Mouse (Mus musculus) MEL (cell line): Measurements from ENCODE around the gene Ptcra. TPM values are rescaled to one million over a fixed set of nuclear protein-coding genes. Genes with fewer than 3 reads are reported as not detected.

Source experiments
- DNase-seq: peaks from one replicate; pipeline ENCODE4 v3.0.0; 2011; ENCODE audit warnings: low read depth, low spot score
- H3K27ac ChIP-seq: 2 replicates; pipeline ENCODE4 v1.5.1; 2012; ENCODE audit warnings: low read depth, mild to moderate bottlenecking, control low read depth, low read length, moderate library complexity; ENCODE audit not compliant: control insufficient read depth
- H3K27me3 ChIP-seq, 2 experiments: fragments of 150-350 bp in 1 of 2; sonication (generic) in 1 of 2; 2 replicates each; pipeline ENCODE4 v1.6.1; 2012; ENCODE audit warnings: low read length in 2 of 2, mild to moderate bottlenecking in 2 of 2, improper control_type of control experiment in 1 of 2, moderate library complexity in 1 of 2; ENCODE audit not compliant: insufficient read depth in 2 of 2, control insufficient read depth in 1 of 2
- H3K36me3 ChIP-seq, 2 experiments: 2 replicates each; pipeline ENCODE4 v1.6.1; 2012 to 2014; ENCODE audit warnings: low read length in 2 of 2, improper control_type of control experiment in 1 of 2, inconsistent platforms in 1 of 2, mild to moderate bottlenecking in 1 of 2; ENCODE audit not compliant: insufficient read depth in 2 of 2, control insufficient read depth in 1 of 2
- H3K4me1 ChIP-seq, 2 experiments: fragments of 150-350 bp in 1 of 2; sonication (generic) in 1 of 2; 2 replicates each; pipeline ENCODE4 v1.6.1; 2012; ENCODE audit warnings: low read length in 2 of 2, improper control_type of control experiment in 1 of 2, mild to moderate bottlenecking in 1 of 2; ENCODE audit not compliant: insufficient read depth in 2 of 2, control insufficient read depth in 1 of 2
- H3K4me3 ChIP-seq, 2 experiments: fragments of 150-350 bp in 1 of 2; sonication (generic) in 1 of 2; 2 replicates each; pipeline ENCODE4 v1.5.1; 2012; ENCODE audit warnings: low read depth in 2 of 2, low read length in 2 of 2, mild to moderate bottlenecking in 2 of 2, moderate library complexity in 2 of 2, control low read depth in 1 of 2, improper control_type of control experiment in 1 of 2; ENCODE audit not compliant: control insufficient read depth in 1 of 2, insufficient read depth in 1 of 2
- H3K79me2 ChIP-seq: 2 replicates; pipeline ENCODE4 v1.6.1; 2012; ENCODE audit warnings: mild to moderate bottlenecking, low read length, moderate library complexity; ENCODE audit not compliant: control insufficient read depth, poor library complexity, insufficient read depth
- H3K9ac ChIP-seq: 2 replicates; pipeline ENCODE4 v1.6.1; 2012; ENCODE audit warnings: low read depth, mild to moderate bottlenecking, control low read depth, low read length, moderate library complexity; ENCODE audit not compliant: control insufficient read depth, poor library complexity, severe bottlenecking
- H3K9me3 ChIP-seq: fragments of 150-350 bp; sonication (generic); replicated peaks from 2 replicates; pipeline ENCODE4 v1.6.1; 2012; ENCODE audit warnings: mild to moderate bottlenecking, low read length, improper control_type of control experiment, moderate library complexity; ENCODE audit not compliant: insufficient read depth
- BHLHE40 ChIP-seq: IDR thresholded peaks from 2 replicates; pipeline ENCODE4 v1.6.1; 2012; ENCODE audit warnings: low read depth, mild to moderate bottlenecking, inconsistent platforms, low read length, improper control_type of control experiment, borderline replicate concordance
- CTCF ChIP-seq, 3 experiments: IDR thresholded peaks in 2 of 3; conservative IDR thresholded peaks in 1 of 3; 2 replicates each; pipeline ENCODE4 v1.5.1; 2011 to 2012; ENCODE audit warnings: low read length in 3 of 3, low read depth in 2 of 3, mild to moderate bottlenecking in 2 of 3, improper control_type of control experiment in 1 of 3, inconsistent platforms in 1 of 3, mixed read lengths in 1 of 3, moderate library complexity in 1 of 3; ENCODE audit not compliant: control insufficient read depth in 1 of 3, insufficient read depth in 1 of 3, poor library complexity in 1 of 3, severe bottlenecking in 1 of 3
- E2F4 ChIP-seq: IDR thresholded peaks from 2 replicates; pipeline ENCODE4 v1.6.1; 2011; ENCODE audit warnings: low read depth, low read length, improper control_type of control experiment, borderline replicate concordance
- ELF1 ChIP-seq: IDR thresholded peaks from 2 replicates; pipeline ENCODE4 v1.6.1; 2014; ENCODE audit warnings: low read depth, mild to moderate bottlenecking, inconsistent platforms, low read length, improper control_type of control experiment, moderate library complexity
- EP300 ChIP-seq, 2 experiments: IDR thresholded peaks; 2 replicates each; pipeline ENCODE4 v1.6.1; 2011; ENCODE audit warnings: improper control_type of control experiment in 2 of 2, low read length in 2 of 2, low read depth in 1 of 2, mild to moderate bottlenecking in 1 of 2
- ETS1 ChIP-seq: IDR thresholded peaks from 2 replicates; pipeline ENCODE4 v1.6.1; 2012; ENCODE audit warnings: low read depth, mild to moderate bottlenecking, inconsistent platforms, low read length, improper control_type of control experiment, moderate library complexity
- GABPA ChIP-seq: IDR thresholded peaks from 2 replicates; pipeline ENCODE4 v1.6.1; 2012; ENCODE audit warnings: low read depth, mild to moderate bottlenecking, inconsistent platforms, low read length, improper control_type of control experiment, moderate library complexity
- GATA1 ChIP-seq: IDR thresholded peaks from 2 replicates; pipeline ENCODE4 v1.6.1; 2011; ENCODE audit warnings: low read depth, low read length, improper control_type of control experiment
- KAT2A ChIP-seq: conservative IDR thresholded peaks from 2 replicates; pipeline ENCODE4 v1.6.1; 2012; ENCODE audit warnings: low read depth, low read length, improper control_type of control experiment, inconsistent platforms
- MAFK ChIP-seq: IDR thresholded peaks from 2 replicates; pipeline ENCODE4 v1.6.1; 2011; ENCODE audit warnings: low read depth, mild to moderate bottlenecking, low read length, improper control_type of control experiment, borderline replicate concordance
- MAX ChIP-seq: IDR thresholded peaks from 2 replicates; pipeline ENCODE4 v1.6.1; 2011; ENCODE audit warnings: low read length, improper control_type of control experiment
- MEF2A ChIP-seq: IDR thresholded peaks from 2 replicates; pipeline ENCODE4 v1.6.1; 2014; ENCODE audit warnings: low read depth, mild to moderate bottlenecking, inconsistent platforms, low read length, improper control_type of control experiment; ENCODE audit not compliant: poor library complexity, insufficient replicate concordance, severe bottlenecking; ENCODE audit errors: extremely low read depth
- MXI1 ChIP-seq: IDR thresholded peaks from 2 replicates; pipeline ENCODE4 v1.6.1; 2011; ENCODE audit warnings: mild to moderate bottlenecking, low read depth, low read length, improper control_type of control experiment
- MYB ChIP-seq: IDR thresholded peaks from 2 replicates; pipeline ENCODE4 v1.6.1; 2011; ENCODE audit warnings: mild to moderate bottlenecking, low read depth, low read length, improper control_type of control experiment
- MYC ChIP-seq: IDR thresholded peaks from 2 replicates; pipeline ENCODE4 v1.6.1; 2011; ENCODE audit warnings: low read depth, mild to moderate bottlenecking, low read length, improper control_type of control experiment, moderate library complexity
- NELFE ChIP-seq: IDR thresholded peaks from 2 replicates; pipeline ENCODE4 v1.6.1; 2011; ENCODE audit warnings: low read depth, low read length, improper control_type of control experiment
- POLR2AphosphoS2 ChIP-seq: IDR thresholded peaks from 2 replicates; pipeline ENCODE4 v1.6.1; 2011; ENCODE audit warnings: low read length, improper control_type of control experiment
- POLR2AphosphoS5 ChIP-seq: IDR thresholded peaks from 2 replicates; pipeline ENCODE4 v1.6.1; 2012; ENCODE audit warnings: low read depth, borderline replicate concordance, mild to moderate bottlenecking, inconsistent platforms, low read length, moderate library complexity, mixed read lengths
- RAD21 ChIP-seq: IDR thresholded peaks from 2 replicates; pipeline ENCODE4 v1.6.1; 2011; ENCODE audit warnings: mild to moderate bottlenecking, low read depth, low read length, improper control_type of control experiment
- SIN3A ChIP-seq: IDR thresholded peaks from 2 replicates; pipeline ENCODE4 v1.6.1; 2012; ENCODE audit warnings: low read length, improper control_type of control experiment, inconsistent platforms
- SMC3 ChIP-seq: IDR thresholded peaks from 2 replicates; pipeline ENCODE4 v1.6.1; 2011; ENCODE audit warnings: low read depth, low read length, improper control_type of control experiment
- TAL1 ChIP-seq: IDR thresholded peaks from 2 replicates; pipeline ENCODE4 v1.6.1; 2012; ENCODE audit warnings: mild to moderate bottlenecking, inconsistent platforms, low read length, moderate library complexity, mixed read lengths
- TBP ChIP-seq: IDR thresholded peaks from 2 replicates; pipeline ENCODE4 v1.8.0; 2011; ENCODE audit warnings: low read depth, low read length, improper control_type of control experiment
- TCF12 ChIP-seq: IDR thresholded peaks from 2 replicates; pipeline ENCODE4 v1.6.1; 2014; ENCODE audit warnings: low read depth, mild to moderate bottlenecking, inconsistent platforms, low read length, improper control_type of control experiment, moderate library complexity
- UBTF ChIP-seq: IDR thresholded peaks from 2 replicates; pipeline ENCODE4 v1.6.1; 2012; ENCODE audit warnings: low read depth, mild to moderate bottlenecking, inconsistent platforms, low read length, improper control_type of control experiment, moderate library complexity, borderline replicate concordance; ENCODE audit not compliant: insufficient read depth
- USF1 ChIP-seq: IDR thresholded peaks from 2 replicates; pipeline ENCODE4 v1.6.1; 2014; ENCODE audit warnings: low read depth, mild to moderate bottlenecking, inconsistent platforms, low read length, improper control_type of control experiment, moderate library complexity
- USF2 ChIP-seq, 2 experiments: IDR thresholded peaks; 2 replicates each; pipeline ENCODE4 v1.6.1; 2011 to 2012; ENCODE audit warnings: improper control_type of control experiment in 2 of 2, low read length in 2 of 2, borderline replicate concordance in 1 of 2, inconsistent platforms in 1 of 2, low read depth in 1 of 2, mild to moderate bottlenecking in 1 of 2; ENCODE audit not compliant: insufficient read depth in 1 of 2
- ZC3H11A ChIP-seq: IDR thresholded peaks from 2 replicates; pipeline ENCODE4 v1.6.1; 2012; ENCODE audit warnings: low read depth, mild to moderate bottlenecking, inconsistent platforms, low read length, improper control_type of control experiment
- ZMIZ1 ChIP-seq: IDR thresholded peaks from 2 replicates; pipeline ENCODE4 v1.6.1; 2012; ENCODE audit warnings: low read depth, mild to moderate bottlenecking, inconsistent platforms, low read length, improper control_type of control experiment, moderate library complexity
- ZNF384 ChIP-seq: IDR thresholded peaks from 2 replicates; pipeline ENCODE4 v1.6.1; 2012; ENCODE audit warnings: low read depth, mild to moderate bottlenecking, inconsistent platforms, low read length, improper control_type of control experiment
- polyA plus RNA-seq, 2 experiments: library from polyadenylated mRNA; stranded (reverse) in 1 of 2; unstranded in 1 of 2; fragments of >175 nt in 1 of 2; fragments of >200 nt in 1 of 2; gene quantifications; 2 replicates each; pipeline versions ENCODE4 v1.2.1 to v1.2.4; 2012; ENCODE audit warnings: low replicate concordance in 2 of 2, low read depth in 1 of 2; ENCODE audit not compliant: insufficient read length in 2 of 2, insufficient read depth in 1 of 2, missing spikeins in 1 of 2
- total RNA-seq: library from RNA; depleted of rRNA; stranded (reverse); fragments of 300-350 nt; gene quantifications from 2 replicates; pipeline ENCODE4 v1.2.3, GENCODE M21; 2012

The Ptcra gene
- total and polyA plus RNA-seq, 3 experiments = 1.7 to 1.8 TPM; not detected in 1

GRCm38 (mm10) chr17:46713849-46714248, 49.7 kb downstream of the Ptcra start:
- Histone ChIP-seq H3K36me3 (peaks cover 4 to 6% of the 10 kb centered on the region in 2 experiments), H3K79me2 (peaks cover 21% of the 10 kb centered on the region), H3K4me1 (peaks cover 0 to 16% of the 10 kb centered on the region in 2 experiments; a peak in 2 of 4 replicates), H3K9ac (no peak overlapping the region), H3K27me3 (no peaks in the 10 kb centered on the region), H3K4me3 (no peak overlapping the region), H3K9me3 (no peaks in the 10 kb centered on the region), H3K27ac (no peak overlapping the region)
- DNase-seq = no peak
- TF ChIP-seq TAL1 = no peak
- TF ChIP-seq BHLHE40 = no peak
- TF ChIP-seq POLR2AphosphoS2 = no peak; the same call in 1 of the 2 replicates
- no peak for TF ChIP-seq UBTF
- TF ChIP-seq CTCF (IDR thresholded peaks at IDR 0.05 in 2 of 3, conservative IDR thresholded peaks at IDR 0.05 in 1 of 3; ENCODE audit: control insufficient read depth in 1 of 3, insufficient read depth in 1 of 3, low read depth in 2 of 3, low read length in 3 of 3, poor library complexity in 1 of 3, severe bottlenecking in 1 of 3) = no peak
- no peak for TF ChIP-seq ZMIZ1
- TF ChIP-seq ZC3H11A = no peak
- TF ChIP-seq USF2 (IDR thresholded peaks at IDR 0.05; ENCODE audit: borderline replicate concordance in 1 of 2, insufficient read depth in 1 of 2, low read depth in 1 of 2, low read length in 2 of 2) = no peak
- no peak for TF ChIP-seq MAX
- TF ChIP-seq MEF2A = no peak

- peak; percentile 64 for DNase-seq
- H3K79me2 ChIP-seq = peaks cover 21% of the 10 kb centered on the region
- peaks cover 0 to 16% of the 10 kb centered on the region in 2 experiments; a peak in 2 of 4 replicates for H3K4me1 ChIP-seq
- peak overlapping the region; percentile 99 for H3K9ac ChIP-seq
- H3K9me3 ChIP-seq = no peaks in the 10 kb centered on the region
- H3K27me3 ChIP-seq = no peaks in the 10 kb centered on the region
- peak overlapping the region; percentile 70 for H3K27ac ChIP-seq
- peaks cover 4 to 6% of the 10 kb centered on the region in 2 experiments for H3K36me3 ChIP-seq
- H3K4me3 ChIP-seq = peak overlapping the region; percentile 84 to 99
- TF ChIP-seq GATA1 (peak; percentile 69), POLR2AphosphoS2 (no peak), ELF1 (no peak), NELFE (no peak), RAD21 (no peak), BHLHE40 (peak; percentile 98), SIN3A (peak; percentile 81), EP300 (IDR thresholded peaks at IDR 0.05; ENCODE audit: low read depth in 1 of 2, low read length in 2 of 2) (peak in 1 of 2 experiments; percentile 57; a peak in 1 of 4 replicates), SMC3 (no peak), USF1 (no peak), TAL1 (no peak), ZC3H11A (no peak), MXI1 (peak; percentile 76), MAFK (no peak), E2F4 (no peak), MYC (0 out of 2 replicates have a peak, but pooled peaks have one; percentile 63), UBTF (no peak), MYB (peak; percentile 60), TCF12 (no peak), TBP (0 out of 2 replicates have a peak, but pooled peaks have one; percentile 24), POLR2AphosphoS5 (no peak), GABPA (no peak), ZNF384 (no peak), KAT2A (no peak), MEF2A (no peak), ETS1 (no peak), MAX (peak; percentile 30; the same call in 1 of the 2 replicates)
These were observed 51.1 kb downstream of the Ptcra start for GRCm38 (mm10) chr17:46712442-46712841.
